Mouse (Mus musculus): Measurements from ENCODE around the gene Dpp7. TPM values are rescaled to one million over a fixed set of nuclear protein-coding genes. Genes with fewer than 3 reads are reported as not detected.

Gene Dpp7
- 24.8 to 101 TPM (median 57.4 TPM) in 3 replicates for total RNA-seq (2017)

GRCm38 (mm10) chr2:25356208-25357079, at the start of gene Dpp7:
TSS of gene Dpp7 (minus strand) at chr2:25356359.
- peak; percentile 86 for ATAC-seq (replicated peaks; ENCODE audit: insufficient number of reproducible peaks, low FRiP score, low TSS enrichment, poor library complexity, severe bottlenecking)

- ATAC-seq (replicated peaks; ENCODE audit: insufficient number of reproducible peaks, low FRiP score, low TSS enrichment, poor library complexity, severe bottlenecking): no peak
Observed at GRCm38 (mm10) chr2:25403994-25404393, 47.8 kb upstream of the Dpp7 start.

GRCm38 (mm10) chr2:25402972-25403601, 46.9 kb upstream of the Dpp7 start:
- ATAC-seq (replicated peaks; ENCODE audit: insufficient number of reproducible peaks, low FRiP score, low TSS enrichment, poor library complexity, severe bottlenecking): no peak

DNA sequence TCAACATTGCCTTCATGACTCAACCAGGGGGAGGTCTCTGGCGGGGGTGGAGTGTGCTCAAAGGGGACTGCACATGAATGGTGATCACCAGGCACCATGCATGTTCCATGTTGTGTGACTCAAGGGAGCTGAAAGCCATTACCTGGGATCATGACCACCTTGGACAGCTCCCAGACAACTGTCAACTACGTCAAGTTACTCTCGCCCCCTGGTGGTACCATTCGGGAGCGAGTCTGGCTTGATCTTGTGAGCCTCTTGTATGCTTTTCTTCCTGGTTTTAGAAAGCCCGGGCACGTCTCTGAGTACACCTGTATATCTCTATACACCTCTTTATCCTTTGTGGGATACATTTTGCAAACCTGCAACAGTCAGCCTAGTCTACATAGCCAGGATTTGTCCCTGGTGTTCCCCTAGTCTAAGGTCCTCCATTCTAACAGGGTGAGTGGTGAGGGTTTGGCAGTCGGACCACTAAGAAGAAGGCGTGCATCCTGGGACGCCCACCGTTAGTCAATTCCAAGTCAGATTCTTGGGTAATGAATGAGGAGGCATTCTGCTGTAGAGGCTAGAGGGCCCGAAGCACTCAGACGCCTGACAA, 46.3 kb upstream of the Dpp7 start:
- ATAC-seq (replicated peaks; ENCODE audit: insufficient number of reproducible peaks, low FRiP score, low TSS enrichment, poor library complexity, severe bottlenecking): 0 out of 2 replicates have a peak, but pooled peaks have one; percentile 41

- ATAC-seq (replicated peaks; ENCODE audit: insufficient number of reproducible peaks, low FRiP score, low TSS enrichment, poor library complexity, severe bottlenecking): no peak
Observed at GRCm38 (mm10) chr2:25400764-25401163, 44.6 kb upstream of the Dpp7 start.

- no peak for ATAC-seq (replicated peaks; ENCODE audit: insufficient number of reproducible peaks, low FRiP score, low TSS enrichment, poor library complexity, severe bottlenecking)
Observed at GRCm38 (mm10) chr2:25400291-25400690, 44.1 kb upstream of the Dpp7 start.

DNA sequence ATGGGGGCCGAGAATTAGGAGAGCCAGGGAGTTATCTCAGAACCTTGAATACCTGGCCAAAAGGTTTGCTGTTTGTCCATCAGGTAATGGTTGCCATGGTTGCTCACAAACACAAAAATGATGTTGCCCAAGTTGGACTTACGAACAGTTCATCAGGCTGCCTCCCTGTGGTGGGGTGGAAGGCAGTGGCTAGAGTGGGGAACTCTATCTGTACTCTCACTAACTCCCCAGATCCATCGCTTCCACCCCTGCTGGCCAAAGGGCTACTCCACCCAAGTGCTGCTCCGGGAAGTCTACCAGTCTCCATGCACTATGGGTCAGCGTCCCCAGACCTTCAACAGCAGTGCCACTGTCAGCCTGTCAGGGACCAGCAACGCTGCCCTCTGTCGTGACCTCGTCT, 42.9 kb upstream of the Dpp7 start, which contains the start of gene Npdc1:
Npdc1 (plus strand) TSS at position 301 of the 400 bp plus-strand sequence.
- ATAC-seq (replicated peaks; ENCODE audit: insufficient number of reproducible peaks, low FRiP score, low TSS enrichment, poor library complexity, severe bottlenecking): no peak

DNA sequence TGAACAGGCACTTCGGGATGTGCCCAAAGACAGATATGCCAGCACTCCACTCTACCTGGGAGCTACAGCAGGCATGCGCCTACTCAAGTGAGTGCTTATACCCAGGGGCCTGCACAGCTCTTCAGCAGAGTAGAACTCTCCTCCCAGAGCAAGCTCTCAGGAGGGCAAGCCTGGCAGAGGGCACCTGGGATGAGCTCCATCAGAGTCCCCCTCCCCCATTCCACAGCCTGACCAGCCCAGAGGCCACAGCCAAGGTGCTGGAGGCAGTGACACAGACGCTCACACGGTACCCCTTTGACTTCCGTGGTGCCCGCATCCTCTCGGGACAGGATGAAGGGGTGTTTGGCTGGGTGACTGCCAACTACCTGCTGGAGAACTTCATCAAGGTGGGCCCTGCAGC, 41.9 kb upstream of the Dpp7 start:
- ATAC-seq (replicated peaks; ENCODE audit: insufficient number of reproducible peaks, low FRiP score, low TSS enrichment, poor library complexity, severe bottlenecking): no peak

- no peak for ATAC-seq (replicated peaks; ENCODE audit: insufficient number of reproducible peaks, low FRiP score, low TSS enrichment, poor library complexity, severe bottlenecking)
Observed at GRCm38 (mm10) chr2:25397010-25397409, 40.9 kb upstream of the Dpp7 start.

DNA sequence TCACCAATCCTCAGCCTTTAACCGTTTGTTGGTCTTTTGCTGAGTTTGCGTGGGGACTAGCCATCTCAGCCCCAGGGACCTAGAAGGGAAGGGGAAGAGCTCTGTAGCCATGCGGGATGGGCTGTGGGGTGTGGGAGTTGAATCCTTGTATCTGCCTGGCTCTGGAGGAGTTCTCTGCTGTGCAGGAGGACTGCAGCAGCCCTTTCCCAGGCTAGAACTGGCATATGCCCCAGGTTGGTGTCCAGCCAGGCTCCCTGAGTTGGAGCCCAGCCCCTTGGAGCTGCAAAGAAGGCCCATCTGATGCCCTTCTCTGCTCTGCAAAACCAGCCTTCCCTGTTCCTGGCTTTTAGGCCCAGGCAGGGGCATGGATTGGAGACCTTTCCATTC, 40.4 kb upstream of the Dpp7 start:
- ATAC-seq (replicated peaks; ENCODE audit: insufficient number of reproducible peaks, low FRiP score, low TSS enrichment, poor library complexity, severe bottlenecking): no peak

GRCm38 (mm10) chr2:25395721-25396596, 39.8 kb upstream of the Dpp7 start, which contains the start of gene Entpd2:
TSS of gene Entpd2 (plus strand) at chr2:25395874.
- ATAC-seq (replicated peaks; ENCODE audit: insufficient number of reproducible peaks, low FRiP score, low TSS enrichment, poor library complexity, severe bottlenecking): no peak

GRCm38 (mm10) chr2:25394281-25395221, 38.4 kb upstream of the Dpp7 start:
- ATAC-seq (replicated peaks; ENCODE audit: insufficient number of reproducible peaks, low FRiP score, low TSS enrichment, poor library complexity, severe bottlenecking): no peak

DNA sequence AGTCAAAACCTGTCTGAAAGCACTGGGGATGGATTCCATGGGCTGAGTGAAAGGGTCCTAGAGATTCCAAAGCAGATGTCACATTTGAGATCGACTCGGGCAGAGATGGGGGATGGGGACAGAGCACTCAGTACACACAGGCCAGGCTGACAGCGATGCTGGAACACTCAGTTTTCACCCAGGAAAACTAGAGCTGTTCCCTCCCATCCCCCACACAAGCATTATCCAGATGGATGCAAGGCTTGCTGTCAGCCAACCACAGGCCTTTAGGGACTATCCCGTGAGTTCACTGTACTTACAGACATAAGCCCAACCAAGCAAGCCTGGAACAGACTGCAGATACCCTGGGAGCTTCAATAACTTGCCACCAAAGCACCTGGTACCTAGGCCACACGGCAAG, 35.1 kb upstream of the Dpp7 start:
- ATAC-seq (replicated peaks; ENCODE audit: insufficient number of reproducible peaks, low FRiP score, low TSS enrichment, poor library complexity, severe bottlenecking): no peak

DNA sequence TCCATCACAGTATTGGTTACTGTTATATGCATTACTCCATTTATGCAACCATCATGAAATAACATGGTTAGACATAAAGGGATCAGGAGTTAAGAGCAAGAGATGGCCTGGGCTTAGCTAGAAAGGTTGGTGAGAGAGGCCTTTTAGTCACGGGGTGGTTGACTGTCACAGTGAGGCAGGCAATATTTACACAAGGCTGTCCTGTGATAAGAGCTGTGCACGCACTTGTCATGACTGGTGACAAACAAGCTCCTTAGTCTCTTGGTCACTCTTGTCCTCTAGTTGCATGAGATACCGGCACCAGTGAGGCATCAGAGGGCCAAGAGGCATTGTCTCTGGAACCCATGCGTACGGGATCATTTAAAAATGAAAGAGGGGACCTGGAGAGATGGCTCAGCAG, 28.3 kb upstream of the Dpp7 start:
- no peak for ATAC-seq (replicated peaks; ENCODE audit: insufficient number of reproducible peaks, low FRiP score, low TSS enrichment, poor library complexity, severe bottlenecking)

DNA sequence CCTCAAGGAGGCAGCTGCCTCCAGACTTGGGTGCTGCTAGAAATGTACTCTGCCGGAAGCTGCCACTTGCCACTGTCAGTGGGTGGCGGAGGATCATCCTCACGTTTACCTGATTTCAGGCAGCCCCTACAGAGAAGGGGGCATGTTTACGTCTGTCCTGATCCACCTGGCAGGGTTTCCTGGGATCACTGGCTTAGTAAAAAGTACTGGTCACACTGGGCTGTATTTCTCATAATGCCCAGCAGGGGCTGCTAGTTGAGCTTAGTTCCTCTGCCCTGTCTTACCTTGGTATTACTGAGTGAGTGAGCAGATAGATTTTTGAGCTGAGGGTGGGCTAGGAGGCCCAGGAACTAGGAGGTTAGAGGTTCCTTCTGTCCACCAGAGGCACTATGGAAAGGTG, 20.4 kb upstream of the Dpp7 start:
- ATAC-seq (replicated peaks; ENCODE audit: insufficient number of reproducible peaks, low FRiP score, low TSS enrichment, poor library complexity, severe bottlenecking): no peak; the same call in 1 of the 2 replicates

GRCm38 (mm10) chr2:25373431-25373830, 17.3 kb upstream of the Dpp7 start:
- no peak for ATAC-seq (replicated peaks; ENCODE audit: insufficient number of reproducible peaks, low FRiP score, low TSS enrichment, poor library complexity, severe bottlenecking)

- ATAC-seq (replicated peaks; ENCODE audit: insufficient number of reproducible peaks, low FRiP score, low TSS enrichment, poor library complexity, severe bottlenecking): no peak
Observed at GRCm38 (mm10) chr2:25372644-25373391, 16.7 kb upstream of the Dpp7 start.
